Mouse (Mus musculus) MEL-GATA-1-ER (cell line): ENCODE measurements around the gene Espl1.

ENCODE experiments used
- DNase-seq: peaks from one replicate; pipeline ENCODE4 v3.0.0-alpha.2; 2012; ENCODE audit warnings: low read depth; ENCODE audit errors: extremely low read depth

Gene Espl1

GRCm38 (mm10) chr15:102273982-102274716, 21.9 kb upstream of the Espl1 start:
- DNase-seq = no peak

- DNase-seq = no peak
Measured at GRCm38 (mm10) chr15:102278726-102279091, 17.4 kb upstream of the Espl1 start.

- peak; percentile 76 for DNase-seq
Measured at GRCm38 (mm10) chr15:102279092-102279782, 16.8 kb upstream of the Espl1 start, which contains the start of gene Mfsd5. Mfsd5 (plus strand) TSS chr15:102279454.

- DNase-seq = no peak
Measured at GRCm38 (mm10) chr15:102279783-102280520, 16.1 kb upstream of the Espl1 start.

GRCm38 (mm10) chr15:102280623-102281022, 15.4 kb upstream of the Espl1 start:
- no peak for DNase-seq

- peak; percentile 51 for DNase-seq
Measured at GRCm38 (mm10) chr15:102282463-102283292, 13.4 kb upstream of the Espl1 start.

GRCm38 (mm10) chr15:102283648-102284047, 12.4 kb upstream of the Espl1 start:
- peak; percentile 71 for DNase-seq

DNA sequence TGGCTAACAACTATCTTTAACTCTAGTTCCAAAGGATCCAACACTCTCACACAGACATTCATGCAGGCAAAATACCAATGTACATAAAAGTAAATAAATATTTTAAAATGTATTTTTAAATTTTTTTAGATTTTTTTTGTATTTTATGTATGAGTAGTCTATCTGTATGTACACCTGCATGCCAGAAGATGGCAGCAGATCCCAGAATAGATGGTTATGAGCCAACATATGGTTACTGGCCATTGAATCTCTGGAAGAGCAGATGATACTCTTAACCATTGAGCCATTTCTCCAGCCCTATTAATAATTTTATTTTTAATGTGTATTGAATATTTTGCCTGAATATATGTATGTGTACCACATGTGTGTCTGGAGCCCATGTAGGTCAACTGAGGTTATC, 8.7 kb upstream of the Espl1 start:
- DNase-seq = peak; percentile 64

- DNase-seq = peak; percentile 61
Measured at GRCm38 (mm10) chr15:102296368-102297006, 421 bp downstream of the Espl1 start.

GRCm38 (mm10) chr15:102302542-102302941, 6.5 kb downstream of the Espl1 start:
- DNase-seq = no peak

- no peak for DNase-seq
Measured at GRCm38 (mm10) chr15:102308717-102309116, 12.7 kb downstream of the Espl1 start.

DNA sequence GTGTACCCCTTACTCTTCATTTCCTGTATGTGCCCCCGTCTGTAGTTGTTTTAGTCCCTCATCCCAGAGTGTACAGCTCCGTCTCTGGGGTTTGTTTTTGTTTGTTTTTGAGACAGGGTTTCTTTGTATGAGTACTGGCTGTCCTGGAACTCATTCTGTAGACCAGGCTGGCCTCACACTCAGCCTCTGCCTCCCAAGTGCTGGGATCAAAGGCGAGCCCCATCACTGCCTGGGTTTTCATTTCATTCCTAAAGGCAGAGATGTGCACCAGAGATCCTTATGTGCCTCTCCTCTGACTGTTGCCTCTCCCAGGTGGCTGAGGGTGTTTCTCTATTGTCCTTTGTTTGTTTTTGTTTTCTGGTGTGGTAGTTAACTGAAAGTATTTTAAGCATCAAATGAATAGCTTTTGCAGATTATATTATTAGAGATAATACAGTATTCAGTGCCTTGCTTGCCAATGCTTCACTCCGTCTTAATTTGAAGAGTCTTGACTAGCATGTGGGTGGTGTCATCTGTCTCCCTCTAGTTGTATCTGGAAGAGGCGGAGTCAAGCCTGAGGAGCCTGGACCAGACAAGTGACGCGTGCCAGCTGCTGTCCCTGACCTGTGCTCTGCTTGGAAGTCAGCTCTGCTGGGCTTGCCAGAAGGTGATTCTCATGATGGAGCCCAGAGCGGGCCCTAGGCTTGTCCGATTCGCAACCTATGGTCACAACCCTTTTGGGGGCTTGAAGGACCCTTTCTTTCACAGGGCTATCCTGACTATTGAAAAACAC, 14.2 kb downstream of the Espl1 start:
- DNase-seq = no peak

DNA sequence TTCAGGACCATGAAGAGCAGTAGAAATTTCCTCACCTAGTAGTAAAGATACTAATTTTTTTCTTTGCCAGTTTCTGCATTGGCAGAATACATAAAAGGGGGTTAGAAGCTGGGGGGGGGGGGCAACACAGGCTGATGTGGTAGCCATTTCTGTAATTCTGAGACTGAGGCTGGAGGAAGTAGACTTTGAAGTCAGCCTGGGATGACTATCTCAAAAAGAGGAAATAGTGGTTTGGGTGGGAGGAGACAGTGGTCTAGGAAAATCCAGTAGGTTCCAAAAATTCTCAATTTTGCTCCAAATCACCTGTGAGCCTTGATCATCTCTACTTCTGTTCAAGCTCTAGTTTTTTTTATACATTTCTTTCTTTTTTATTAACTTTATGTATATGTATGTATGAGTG, 15.4 kb downstream of the Espl1 start:
- peak; percentile 72 for DNase-seq

- no peak for DNase-seq
Measured at GRCm38 (mm10) chr15:102315292-102315691, 19.2 kb downstream of the Espl1 start.

DNA sequence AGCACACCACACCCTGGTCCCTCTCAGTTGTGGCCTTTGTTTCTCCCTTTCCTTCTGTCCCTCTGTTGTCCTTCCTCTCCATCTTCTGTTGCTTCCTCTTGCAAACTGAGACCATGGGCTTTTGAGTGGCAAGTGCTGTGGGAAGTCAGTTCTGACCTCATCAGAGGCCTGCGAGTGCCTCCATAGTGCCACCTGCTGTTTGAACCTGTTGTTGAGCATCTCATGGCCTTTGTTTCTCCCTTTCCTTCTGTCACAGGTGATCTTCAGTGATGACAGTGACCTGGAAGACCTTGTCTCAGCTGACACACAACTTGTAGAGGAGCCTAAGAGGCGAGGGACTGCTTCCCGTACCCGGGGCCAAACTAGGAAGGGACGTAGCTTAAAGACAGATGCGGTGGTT, 20.2 kb downstream of the Espl1 start:
- DNase-seq = peak; percentile 54

- DNase-seq = peak; percentile 66
Measured at GRCm38 (mm10) chr15:102324654-102325473, 28.8 kb downstream of the Espl1 start.

- DNase-seq = peak; percentile 86
Measured at GRCm38 (mm10) chr15:102326022-102326576, 30.0 kb downstream of the Espl1 start, which contains the start of gene Pfdn5. Pfdn5 (plus strand) TSS chr15:102326116.

GRCm38 (mm10) chr15:102326892-102327291, 30.8 kb downstream of the Espl1 start:
- DNase-seq = no peak

DNA sequence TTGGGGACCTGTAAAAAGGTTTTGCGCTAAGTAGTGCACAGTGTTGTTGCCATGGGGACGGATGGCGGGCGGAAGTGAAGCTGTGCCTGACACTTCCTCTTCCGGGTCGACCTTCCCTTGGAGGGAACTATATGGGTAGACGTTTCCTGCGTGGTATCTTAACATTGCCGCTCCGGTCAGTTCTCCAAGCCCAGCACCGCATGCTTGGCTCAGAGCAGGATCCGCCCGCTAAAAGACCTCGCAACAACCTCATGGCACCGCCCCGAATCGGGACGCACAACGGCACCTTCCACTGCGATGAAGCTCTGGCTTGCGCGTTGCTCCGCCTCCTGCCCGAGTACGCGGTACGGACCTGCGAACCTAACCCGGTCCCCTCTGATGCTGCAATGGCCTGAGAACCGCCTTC, 35.5 kb downstream of the Espl1 start, which contains the start of gene Myg1:
Myg1 (plus strand) TSS at position 100 of the 406 bp plus-strand sequence.
- DNase-seq = peak; percentile 91
